Mouse (Mus musculus) yolk sac, embryonic 10.5 days (tissue): ENCODE results near the gene Cyp26a1.

Source experiments
- DNase-seq: peaks from one replicate; pipeline ENCODE4 v3.0.0-alpha.2; 2017; ENCODE audit warnings: low spot score

The Cyp26a1 gene

DNA sequence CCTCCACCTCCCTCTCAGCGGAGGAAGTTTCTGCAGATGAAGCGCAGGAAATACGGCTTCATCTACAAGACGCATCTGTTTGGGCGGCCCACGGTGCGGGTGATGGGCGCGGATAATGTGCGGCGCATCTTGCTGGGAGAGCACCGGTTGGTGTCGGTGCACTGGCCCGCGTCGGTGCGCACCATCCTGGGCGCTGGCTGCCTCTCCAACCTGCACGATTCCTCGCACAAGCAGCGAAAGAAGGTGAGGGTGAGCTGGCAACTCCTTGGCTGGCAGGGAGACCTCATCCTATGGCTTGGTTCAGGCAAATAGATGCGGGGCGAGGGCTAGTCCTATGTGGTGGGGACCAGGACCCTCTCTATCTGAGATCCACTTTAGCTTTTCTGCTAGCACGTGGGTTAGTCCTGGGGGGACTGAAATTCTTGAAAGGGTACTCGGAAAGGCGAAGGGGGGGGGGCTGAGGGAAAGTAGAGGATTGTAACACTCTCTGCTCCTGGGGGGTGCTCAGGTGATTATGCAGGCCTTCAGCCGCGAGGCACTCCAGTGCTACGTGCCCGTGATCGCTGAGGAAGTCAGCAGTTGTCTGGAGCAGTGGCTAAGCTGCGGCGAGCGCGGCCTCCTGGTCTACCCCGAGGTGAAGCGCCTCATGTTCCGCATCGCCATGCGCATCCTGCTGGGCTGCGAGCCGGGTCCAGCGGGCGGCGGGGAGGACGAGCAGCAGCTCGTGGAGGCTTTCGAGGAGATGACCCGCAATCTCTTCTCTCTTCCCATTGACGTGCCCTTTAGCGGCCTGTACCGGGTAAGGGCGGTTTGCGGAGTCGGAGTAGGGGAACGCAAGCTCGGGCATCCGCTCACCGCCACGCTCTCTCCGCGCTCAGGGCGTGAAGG is 919 bp downstream of the Cyp26a1 start:
- no peak for DNase-seq

DNA sequence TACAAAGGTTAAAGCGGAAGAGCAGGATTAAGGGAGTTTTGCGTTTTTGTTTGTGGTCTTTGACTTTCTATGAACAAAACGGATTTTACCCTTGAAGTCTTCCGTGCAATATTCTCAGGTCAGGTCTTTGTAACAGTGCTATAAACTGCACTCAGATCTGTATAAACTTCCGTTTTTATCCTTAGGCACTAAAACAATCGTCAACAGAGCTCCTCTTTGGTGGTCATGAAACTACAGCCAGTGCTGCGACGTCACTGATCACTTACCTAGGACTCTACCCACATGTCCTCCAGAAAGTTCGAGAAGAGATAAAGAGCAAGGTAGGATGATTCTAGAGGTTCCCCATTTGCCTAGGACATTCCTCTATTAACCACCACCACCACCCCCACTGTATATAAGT is 2.1 kb downstream of the Cyp26a1 start:
- no peak for DNase-seq

DNA sequence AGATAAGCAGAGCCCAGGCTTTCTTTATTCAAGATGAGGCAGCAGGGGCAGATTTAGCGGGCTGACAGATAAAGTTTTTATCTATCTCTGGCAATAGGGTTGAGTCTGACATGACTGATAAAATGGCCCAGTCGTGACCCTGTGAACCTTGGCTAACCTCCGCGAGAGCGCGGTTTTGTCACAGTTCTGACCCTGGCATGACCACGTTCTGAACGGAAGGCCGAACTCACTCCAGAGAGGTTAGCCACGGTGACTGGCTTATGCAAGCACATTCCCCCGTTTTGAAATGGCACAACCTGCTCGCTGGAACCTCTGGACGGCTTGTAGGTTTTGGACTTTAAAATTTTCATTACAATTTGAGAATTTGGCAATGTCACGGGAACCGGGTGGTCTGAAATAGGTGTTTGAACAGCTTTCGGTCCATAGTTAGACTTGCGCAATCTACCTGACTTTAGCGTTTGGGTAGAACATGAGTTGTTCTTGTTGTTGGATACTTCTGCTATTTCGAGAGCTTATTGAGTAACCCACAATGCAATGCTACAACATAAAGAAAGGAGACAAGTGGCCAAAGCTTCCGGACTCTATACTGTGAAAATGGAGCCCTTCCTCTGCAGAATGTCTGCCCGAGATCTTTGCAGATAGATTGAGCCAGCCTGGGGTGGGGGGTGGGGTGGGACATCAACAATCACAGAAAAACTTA is 4.9 kb downstream of the Cyp26a1 start:
- peak; percentile 30 for DNase-seq

DNA sequence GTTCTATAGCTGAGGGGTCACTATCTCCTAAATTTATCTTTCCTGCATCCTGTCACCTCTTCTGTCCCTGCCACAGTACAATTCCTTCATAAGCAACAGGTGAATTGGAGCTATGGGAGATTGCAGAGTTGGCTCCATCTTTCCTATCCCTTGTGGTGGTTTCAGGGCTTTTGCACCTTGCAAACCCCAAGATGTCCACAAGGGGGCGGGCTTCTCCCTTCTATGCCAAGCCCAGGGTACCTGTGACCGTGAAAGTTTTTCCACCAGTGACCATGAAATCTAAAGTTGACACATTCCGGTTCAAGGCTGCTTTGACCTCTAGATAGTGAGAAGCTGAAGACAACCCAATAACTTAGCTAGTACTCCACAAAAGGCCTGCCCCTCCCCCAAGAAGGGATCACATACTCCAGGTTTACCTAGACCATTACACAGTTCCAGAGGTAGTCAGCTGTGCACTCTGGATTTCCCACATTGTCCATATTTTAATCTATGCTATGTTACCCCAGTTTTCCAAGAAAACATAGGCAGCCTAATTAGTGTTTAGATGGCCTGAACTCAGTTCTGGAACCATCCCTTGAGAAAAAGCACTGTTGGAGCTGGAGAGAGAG is 6.4 kb downstream of the Cyp26a1 start:
- peak; percentile 37 for DNase-seq

DNA sequence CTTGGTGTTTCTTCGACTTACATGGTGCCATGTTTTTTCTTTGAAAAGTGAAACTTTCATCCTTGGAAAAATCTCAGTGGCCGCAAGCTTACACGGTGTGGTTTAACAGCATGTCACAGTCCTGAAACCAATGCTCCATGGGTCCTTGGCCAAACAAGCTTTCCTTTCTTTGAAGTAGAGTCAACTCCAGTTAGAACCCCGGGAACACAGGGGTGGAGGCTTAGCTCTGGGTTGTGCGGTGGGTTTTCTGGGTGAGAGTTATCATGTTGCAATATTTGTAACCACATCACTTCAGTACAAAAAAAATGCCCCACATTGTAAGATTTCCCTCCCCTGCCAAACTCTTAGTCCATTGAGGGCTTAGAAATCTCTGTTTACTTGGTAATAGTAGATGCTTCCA is 8.1 kb downstream of the Cyp26a1 start:
- DNase-seq = no peak

DNA sequence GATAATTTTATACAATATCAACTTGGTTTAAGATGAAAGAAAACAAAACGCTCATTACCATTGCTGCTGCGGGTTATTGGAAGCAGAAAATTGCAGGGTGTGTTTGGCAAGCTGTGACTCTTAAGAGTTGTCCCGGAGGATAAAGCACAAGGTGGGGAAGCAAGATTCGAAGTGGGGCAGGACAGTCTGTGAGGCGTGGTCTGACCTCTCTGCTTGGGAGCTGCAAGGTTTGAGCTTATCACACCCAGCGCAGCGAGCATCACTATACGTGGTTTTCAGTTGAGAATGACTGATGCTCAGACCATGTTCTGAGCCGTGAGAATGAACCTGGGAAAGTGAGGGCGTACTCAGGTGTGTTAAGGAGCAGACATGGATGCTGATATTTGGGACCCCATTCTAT is 17.1 kb downstream of the Cyp26a1 start:
- no peak for DNase-seq

DNA sequence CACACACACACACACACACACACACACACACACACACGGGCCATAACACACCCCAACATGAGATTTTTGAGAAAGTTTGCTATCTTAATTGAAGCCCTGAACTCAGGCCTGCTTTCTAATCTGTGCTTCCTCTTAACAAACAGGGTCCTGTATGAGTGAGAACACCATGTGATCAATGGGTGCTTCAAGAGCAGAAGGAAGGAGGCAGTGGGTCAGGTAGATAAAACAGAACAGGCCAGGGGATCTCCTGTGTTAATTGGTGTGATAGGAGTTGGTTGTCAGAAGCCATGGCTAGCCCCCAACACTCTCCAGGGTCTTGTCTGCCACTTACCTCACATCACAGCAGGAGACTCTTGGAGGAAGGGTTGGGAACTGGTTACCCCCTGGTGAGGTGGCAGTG is 18.4 kb downstream of the Cyp26a1 start:
- DNase-seq = no peak

DNA sequence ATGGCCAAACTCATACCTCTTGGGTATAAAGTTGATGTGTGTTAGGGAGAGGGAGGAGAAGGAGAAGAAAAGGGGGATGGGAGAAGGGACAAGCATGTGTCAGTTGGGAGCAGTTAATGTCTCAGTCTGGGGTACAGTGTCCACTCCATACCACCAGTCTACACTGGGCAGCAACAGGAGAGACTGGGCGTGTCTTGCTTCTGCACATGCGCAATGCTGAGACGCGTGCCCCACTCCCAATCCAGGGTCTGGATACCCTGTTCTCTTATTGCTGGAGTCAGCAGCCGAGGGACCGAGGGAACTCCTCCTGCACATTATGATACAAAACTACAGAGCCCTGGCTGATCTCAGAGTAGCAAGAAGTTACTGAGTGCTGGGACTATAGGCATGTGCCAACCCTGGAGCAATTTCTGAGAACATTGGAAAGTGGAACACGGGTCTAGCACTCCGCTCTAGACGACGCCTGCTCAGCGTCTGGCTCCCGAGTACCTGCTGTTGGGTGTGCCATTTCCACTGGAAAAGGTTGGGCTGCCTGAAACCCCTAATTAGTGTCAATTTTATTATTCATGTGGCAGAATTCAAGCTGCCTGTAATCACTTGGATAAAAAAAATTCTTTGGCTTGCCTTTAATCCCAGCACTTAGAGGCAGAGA is 19.1 kb downstream of the Cyp26a1 start:
- DNase-seq = no peak

DNA sequence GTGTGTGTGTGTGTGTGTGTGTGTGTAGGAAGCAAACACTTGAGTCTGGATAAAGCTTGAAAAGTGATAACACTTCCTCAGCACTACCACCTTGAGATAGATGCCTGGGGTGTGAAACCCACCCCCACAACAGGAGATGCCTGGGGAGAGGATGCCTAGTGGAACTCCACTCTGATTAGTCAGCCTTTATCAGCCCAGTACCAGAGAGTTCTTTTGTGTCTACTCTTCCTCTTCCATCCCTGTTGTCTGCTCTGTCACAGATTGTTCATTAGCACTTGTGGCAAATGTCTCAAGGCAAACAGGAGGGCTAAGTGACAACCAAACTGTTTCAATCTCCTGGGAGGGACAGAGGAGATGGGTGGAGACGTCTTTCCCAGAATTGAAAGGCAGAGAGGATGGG is 21.6 kb downstream of the Cyp26a1 start:
- DNase-seq = no peak

DNA sequence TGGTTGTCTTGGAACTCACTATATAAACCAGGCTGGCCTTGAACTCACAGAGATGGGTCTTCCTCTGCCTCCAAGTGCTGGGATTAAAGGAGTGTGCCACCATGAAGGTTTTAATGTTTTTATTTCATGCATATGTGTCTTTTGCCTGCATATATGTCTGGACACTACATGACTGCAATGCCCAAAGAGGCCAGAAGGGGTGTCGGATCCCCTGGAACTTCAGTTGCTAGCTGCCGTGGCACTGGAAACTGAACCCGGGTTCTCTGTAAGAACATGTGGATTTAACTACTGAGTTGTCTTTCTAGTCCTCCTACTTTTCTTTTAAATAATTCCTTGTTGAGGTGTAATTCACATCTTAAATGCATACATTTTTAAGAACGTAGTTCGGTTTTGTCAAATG is 27.0 kb downstream of the Cyp26a1 start:
- no peak for DNase-seq

DNA sequence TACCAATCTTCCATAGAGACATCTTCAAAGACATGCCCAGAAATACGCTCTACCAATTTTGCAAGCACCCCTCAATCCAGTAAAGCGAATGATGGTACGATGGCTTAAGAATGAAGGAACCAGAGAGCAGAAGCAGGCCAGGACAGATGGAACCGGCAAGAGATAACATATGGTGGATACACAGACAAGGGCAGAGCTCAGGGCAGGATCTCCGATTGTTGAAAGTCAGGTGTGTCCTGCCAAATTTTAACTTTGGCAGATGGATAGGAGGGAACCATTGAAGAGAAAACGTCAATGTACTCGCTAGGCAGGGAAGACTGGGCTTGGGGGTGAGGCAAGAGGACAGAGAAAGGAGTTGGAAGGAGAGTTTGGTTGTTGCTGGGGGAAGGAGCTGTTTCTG is 29.0 kb downstream of the Cyp26a1 start:
- DNase-seq = no peak

DNA sequence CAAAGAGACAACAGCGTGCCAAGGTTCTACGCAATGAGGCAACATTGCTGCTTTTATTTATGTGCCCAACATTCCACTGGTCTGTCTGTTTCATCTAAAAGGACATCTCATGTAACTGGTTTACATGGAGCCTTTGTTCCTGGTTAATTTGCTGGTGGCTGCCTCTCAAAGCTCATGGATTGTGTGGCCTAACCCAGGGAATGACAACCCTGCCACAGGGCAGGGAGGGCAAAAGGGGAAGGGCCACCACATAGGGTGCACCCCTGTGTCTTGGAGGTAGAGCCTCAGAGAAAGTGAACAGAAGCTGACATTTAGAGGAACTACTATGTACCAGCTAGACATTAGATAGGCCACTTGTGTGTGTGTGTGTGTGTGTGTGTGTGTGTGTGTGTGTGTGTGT is 29.8 kb downstream of the Cyp26a1 start:
- no peak for DNase-seq

DNA sequence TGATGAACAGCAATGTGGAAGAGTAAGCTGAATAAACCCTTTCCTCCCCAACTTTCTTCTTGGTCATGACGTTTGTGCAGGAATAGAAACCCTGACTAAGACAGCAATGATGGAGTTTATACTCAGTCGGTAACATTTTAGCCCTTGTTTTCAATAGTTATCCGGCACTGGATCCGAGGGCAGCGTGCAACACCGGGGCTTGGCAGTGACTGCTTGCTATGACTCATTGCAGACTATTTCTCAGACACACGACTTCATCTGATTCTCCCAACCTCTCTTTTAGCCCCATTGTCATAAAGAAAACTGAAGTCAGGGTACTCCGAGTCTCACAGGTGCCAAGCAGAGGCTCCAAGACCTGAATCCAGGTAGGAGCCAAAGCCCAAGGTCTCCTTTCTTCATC is 37.8 kb downstream of the Cyp26a1 start:
- no peak for DNase-seq

DNA sequence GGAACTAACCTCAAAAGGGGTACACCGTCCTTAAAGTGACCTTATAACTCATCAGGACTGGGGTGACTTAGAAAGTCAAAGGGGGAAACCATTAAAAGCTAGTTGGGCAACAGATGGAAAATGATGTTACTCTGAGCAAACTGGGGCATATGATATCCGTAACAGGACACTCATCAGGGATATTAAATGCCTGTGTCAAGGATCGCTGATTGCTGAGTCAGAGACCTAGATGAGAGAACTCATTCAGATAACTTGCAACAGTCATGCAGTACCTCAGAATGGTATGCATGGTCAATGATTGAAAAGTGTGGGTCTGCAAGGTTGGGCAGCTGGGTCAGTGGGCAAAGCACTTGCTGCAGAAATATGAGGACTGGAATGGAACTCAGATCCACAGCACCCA is 41.0 kb downstream of the Cyp26a1 start:
- no peak for DNase-seq

DNA sequence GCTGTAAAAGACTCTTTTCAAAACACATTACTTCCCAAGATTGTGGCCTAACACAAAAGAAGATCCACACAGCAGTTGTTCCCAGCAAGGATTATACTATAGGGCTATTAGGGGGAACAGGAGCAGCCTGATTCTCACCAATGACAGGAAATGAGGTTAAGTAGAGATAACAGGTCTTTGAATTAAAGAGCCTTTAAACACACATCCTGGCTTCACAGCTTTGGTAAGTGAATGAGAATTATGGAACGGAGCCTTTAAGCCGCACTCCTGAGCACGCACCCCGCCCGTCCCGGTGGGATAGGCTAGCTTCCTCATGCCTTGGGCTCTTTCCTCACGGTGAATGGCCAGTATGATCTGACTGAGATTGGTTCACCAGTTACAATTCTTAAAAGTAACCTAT is 42.4 kb downstream of the Cyp26a1 start:
- no peak for DNase-seq
